Mouse (Mus musculus) liver (tissue): ENCODE measurements around the gene Xpnpep3.

Experiments used
- DNase-seq: peaks from one replicate; pipeline ENCODE4 v3.0.0-alpha.2; 2020; ENCODE audit warnings: mixed read lengths

The Xpnpep3 gene

DNA sequence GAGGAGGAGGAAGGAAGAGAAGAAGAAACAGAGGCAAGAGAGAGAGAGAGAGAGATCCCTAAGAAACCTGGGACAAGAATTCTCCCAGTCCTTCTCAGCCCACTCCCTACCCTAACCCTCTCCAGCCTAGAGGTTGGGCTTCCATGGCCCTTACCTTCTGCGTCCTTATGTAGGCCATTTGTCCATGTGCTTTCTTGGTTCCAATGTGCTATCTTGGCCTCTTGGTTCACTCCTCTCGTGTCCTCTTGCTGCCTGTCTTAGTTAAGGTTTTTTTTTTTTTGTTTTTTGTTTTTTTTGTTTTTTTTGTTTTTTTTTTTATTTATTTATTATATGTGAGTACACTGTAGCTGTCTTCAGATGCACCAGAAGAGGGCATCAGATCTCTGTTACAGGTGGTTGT is 83.0 kb downstream of the Xpnpep3 start:
- DNase-seq: no peak

DNA sequence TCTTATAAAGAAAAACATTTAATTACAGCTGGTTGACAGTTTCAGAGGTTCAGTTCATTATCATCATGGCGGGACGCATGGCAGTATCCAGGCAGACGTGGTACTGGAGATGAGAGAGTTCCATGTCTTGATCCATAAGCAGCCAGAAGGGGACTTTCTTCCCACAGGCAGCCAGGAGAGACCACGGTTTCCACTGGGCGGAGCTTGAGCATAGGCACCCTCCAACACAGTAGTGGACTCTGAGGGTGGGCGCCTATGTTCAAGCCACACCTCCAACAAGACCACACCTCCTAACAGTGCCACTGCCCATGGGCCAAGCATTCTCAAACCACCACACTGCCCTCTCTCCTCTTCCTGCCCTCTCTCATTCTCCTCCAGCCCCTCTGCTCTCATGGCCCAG is 83.8 kb downstream of the Xpnpep3 start:
- no peak for DNase-seq

DNA sequence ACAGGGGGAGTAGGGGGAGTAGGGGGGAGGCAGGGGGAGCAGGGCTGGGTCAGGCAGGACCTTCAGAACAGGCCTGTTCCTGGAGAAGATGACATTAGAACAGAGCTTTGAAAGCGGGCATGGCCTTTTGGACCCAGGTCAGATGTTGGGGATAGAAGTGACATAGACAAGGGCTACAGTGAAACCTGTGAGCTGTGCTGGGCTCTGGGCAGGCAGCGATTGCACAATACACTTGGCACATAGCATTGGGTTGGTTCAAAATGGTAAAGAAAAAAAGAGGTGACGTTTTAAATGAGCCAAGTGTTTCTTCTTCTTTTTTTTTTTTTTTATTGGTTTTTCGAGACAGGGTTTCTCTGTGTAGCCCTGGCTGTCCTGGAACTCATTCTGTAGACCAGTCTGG is 85.5 kb downstream of the Xpnpep3 start:
- no peak for DNase-seq

DNA sequence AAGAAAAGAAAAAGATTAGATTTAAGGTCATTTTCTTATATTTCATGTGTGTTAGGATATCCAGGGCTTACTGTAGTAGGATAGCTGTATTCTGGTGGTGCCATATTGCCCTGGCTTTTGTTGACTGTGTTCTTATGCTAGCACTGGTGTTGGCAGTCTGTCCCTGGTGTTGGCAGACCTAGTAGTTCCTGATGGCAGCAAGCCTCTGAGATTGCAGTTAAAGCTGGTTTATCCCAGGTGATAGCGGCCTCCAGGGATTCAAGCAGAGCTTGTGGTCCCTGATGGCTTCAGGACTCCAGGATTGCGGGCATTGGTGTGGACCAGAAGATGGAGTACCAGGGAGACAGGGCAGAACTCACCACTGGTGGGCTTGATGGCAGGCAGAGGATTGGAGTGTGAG is 103.5 kb downstream of the Xpnpep3 start:
- DNase-seq: no peak

DNA sequence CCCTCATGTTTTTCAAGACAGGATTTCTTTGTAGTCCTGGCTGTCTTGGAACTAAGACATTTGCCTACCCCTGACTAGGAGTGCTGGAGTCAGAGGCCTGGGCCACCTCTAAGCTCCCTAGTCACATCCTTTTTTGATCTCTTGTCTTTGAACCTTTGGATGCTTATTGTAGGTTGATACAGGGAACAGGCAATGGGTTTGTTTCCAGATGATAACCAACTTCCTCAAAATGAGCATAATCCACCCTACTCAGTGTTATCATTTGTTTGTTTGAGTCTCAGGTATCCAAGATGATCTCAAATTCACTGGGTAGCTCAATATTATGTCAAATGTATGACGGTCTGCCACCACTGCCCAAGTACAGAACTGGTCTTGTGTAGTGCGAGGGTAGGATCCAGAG is 104.1 kb downstream of the Xpnpep3 start:
- DNase-seq: no peak
